Mouse (Mus musculus) liver, postnatal 0 days (tissue): ENCODE measurements around the gene Ern1. TPM values are rescaled to one million over a fixed set of nuclear protein-coding genes. Genes with fewer than 3 reads are reported as not detected.
A peak's percentile ranks its signal among the peaks of the same experiment; 100 is the strongest.

ENCODE experiments used
- ATAC-seq: fragments of 200-750 bp; cut with Nextera tagmentation; 2 replicates; pipeline ENCODE4 v1.8.0; 2017; ENCODE audit warnings: mild to moderate bottlenecking, moderate library complexity
- DNase-seq: peaks from one replicate; pipeline ENCODE4 v3.0.0-alpha.2; 2016
- H3K27ac ChIP-seq: fragments of 300-500 bp; sonication (generic); 2 replicates; pipeline ENCODE4 v1.5.1; 2014; ENCODE audit warnings: antibody characterized with exemption, moderate library complexity, mild to moderate bottlenecking, low read depth
- H3K27me3 ChIP-seq: fragments of 300-500 bp; sonication (generic); 2 replicates; pipeline ENCODE4 v1.6.1; 2014; ENCODE audit warnings: low read length, control low read depth, mixed read lengths; ENCODE audit not compliant: insufficient read depth
- H3K36me3 ChIP-seq: fragments of 300-500 bp; sonication (generic); replicated peaks from 2 replicates; pipeline ENCODE4 v1.6.1; 2014; ENCODE audit warnings: mild to moderate bottlenecking, control low read depth, low read length, moderate library complexity, mixed read lengths; ENCODE audit not compliant: insufficient read depth
- H3K4me1 ChIP-seq: fragments of 300-500 bp; sonication (generic); 2 replicates; pipeline ENCODE4 v1.6.1; 2014; ENCODE audit warnings: antibody characterized with exemption, mild to moderate bottlenecking, control low read depth; ENCODE audit not compliant: insufficient read depth
- H3K4me2 ChIP-seq: fragments of 300-500 bp; sonication (generic); 2 replicates; pipeline ENCODE4 v1.6.1; 2014; ENCODE audit warnings: low read depth, mild to moderate bottlenecking, low read length, moderate library complexity, mixed read lengths
- H3K4me3 ChIP-seq: fragments of 300-500 bp; sonication (generic); 2 replicates; pipeline ENCODE4 v1.5.1; 2014; ENCODE audit warnings: low read depth, low read length
- H3K9ac ChIP-seq: fragments of 300-500 bp; sonication (generic); replicated peaks from 2 replicates; pipeline ENCODE4 v1.6.1; 2014; ENCODE audit warnings: mild to moderate bottlenecking, moderate library complexity
- H3K9me3 ChIP-seq: fragments of 300-500 bp; sonication (generic); 2 replicates; pipeline ENCODE4 v1.6.1; 2016; ENCODE audit warnings: mild to moderate bottlenecking, control low read depth, low read length, mixed read lengths
- CTCF ChIP-seq: sonication (generic); IDR thresholded peaks from 2 replicates; pipeline ENCODE4 v1.5.1; 2016; ENCODE audit warnings: antibody characterized with exemption, low read depth
- EP300 ChIP-seq: IDR thresholded peaks from 2 replicates; pipeline ENCODE4 v1.6.1; 2016; ENCODE audit warnings: antibody characterized with exemption, low read depth, mild to moderate bottlenecking
- WGBS: fragments of 180-500 bp; shearing (Covaris S2); extraction: QIAGEN DNeasy Blood & Tissue Kit; methylation state at CpG from one replicate; pipeline ENCODE4 v1.1.7; 2014; ENCODE audit not compliant: insufficient replicate concordance; 5-methylcytosine and 5-hydroxymethylcytosine counted together
- polyA plus RNA-seq: library from polyadenylated mRNA; unstranded; fragments of >200 nt; fragmentation: Nextera tagmentation; extraction: Ambion mirVana; gene quantifications from 2 replicates; pipeline ENCODE4 v1.2.1, GENCODE M21; 2015

The Ern1 gene
- polyA plus RNA-seq, 1 experiment from 2014 or later: 2.9 TPM

DNA sequence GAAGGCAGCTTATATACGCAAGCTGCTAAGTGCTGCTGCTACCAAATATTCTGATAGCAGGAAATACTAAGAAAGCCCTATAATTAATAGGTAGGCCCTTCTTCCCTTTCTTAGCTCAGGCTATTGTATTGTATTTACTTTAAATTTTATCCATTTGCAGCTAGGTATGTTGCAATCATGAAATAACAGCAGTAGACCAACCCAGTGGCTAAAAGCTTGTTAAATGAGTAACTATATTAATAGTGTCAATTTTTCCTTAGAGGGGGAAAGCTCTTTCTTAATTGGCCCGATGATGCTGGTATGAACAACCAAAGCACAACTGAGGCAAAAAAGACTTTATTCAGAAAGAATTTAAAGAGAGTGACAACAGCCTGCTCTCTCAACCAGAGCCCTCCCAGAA lies 59.1 kb downstream of the Ern1 start:
- WGBS: 83% methylated on average over 2 of the region's 2 CpGs
- Histone ChIP-seq H3K4me2 (no peak overlapping the region), H3K4me3 (no peak overlapping the region), H3K4me1 (peaks cover 24% of the 10 kb centered on the region), H3K27me3 (no peaks in the 10 kb centered on the region), H3K36me3 (peaks cover 22% of the 10 kb centered on the region), H3K27ac (peak overlapping the region; percentile 58), H3K9ac (no peak overlapping the region), H3K9me3 (no peaks in the 10 kb centered on the region)
- no peak for TF ChIP-seq CTCF
- TF ChIP-seq EP300: no peak
- ATAC-seq: no peak
- no peak for DNase-seq

DNA sequence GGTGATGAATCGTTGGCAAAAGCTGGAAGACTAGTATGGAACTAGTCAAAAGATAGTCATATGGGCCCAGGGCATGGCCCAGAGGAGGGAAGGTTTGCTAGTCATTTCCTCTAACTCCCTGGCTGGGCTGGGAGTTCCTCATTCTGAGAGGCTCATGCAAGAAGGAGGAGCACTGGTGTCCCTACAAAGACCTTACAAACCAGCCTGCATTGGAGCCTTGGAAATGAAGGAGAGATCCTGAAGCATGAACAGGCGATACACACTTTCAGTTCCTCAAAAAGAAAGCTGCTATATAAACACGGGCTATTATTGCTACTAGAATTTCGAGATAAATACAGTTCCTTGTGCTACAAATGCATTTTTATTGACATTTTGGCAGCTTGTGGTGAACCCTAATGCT lies 59.5 kb downstream of the Ern1 start:
- H3K9me3 ChIP-seq: no peaks in the 10 kb centered on the region
- no peak for TF ChIP-seq CTCF
- no peak for TF ChIP-seq EP300
- H3K4me3 ChIP-seq: no peak overlapping the region
- H3K36me3 ChIP-seq: peaks cover 22% of the 10 kb centered on the region
- no peak overlapping the region for H3K4me2 ChIP-seq
- peak overlapping the region; percentile 58 for H3K27ac ChIP-seq
- no peak overlapping the region for H3K9ac ChIP-seq
- no peak for DNase-seq
- no peaks in the 10 kb centered on the region for H3K27me3 ChIP-seq
- peak; percentile 17; the same call in 1 of the 2 replicates for ATAC-seq
- 34% methylated on average over 4 of the region's 4 CpGs for WGBS
- H3K4me1 ChIP-seq: peaks cover 24% of the 10 kb centered on the region

DNA sequence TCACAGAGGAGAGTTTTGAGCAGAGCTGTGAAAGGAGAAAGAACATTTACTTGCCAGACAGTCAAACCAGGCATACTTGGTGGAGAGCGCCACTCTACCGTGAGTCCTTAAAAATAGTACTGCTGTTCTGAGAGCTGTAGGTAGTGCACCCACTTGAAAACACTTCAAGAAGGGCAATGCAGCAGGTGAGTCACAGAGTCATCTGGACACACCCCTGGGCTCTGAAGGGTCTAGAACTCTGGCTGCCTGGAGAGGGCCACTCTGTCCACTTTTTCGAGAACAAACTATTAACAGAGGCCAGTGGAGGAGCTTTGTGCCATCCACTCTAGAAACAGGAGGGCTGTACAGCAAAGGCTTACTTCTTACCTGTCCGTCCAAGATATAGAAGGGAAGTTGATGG lies 61.2 kb downstream of the Ern1 start:
- Histone ChIP-seq H3K9ac (no peak overlapping the region), H3K27me3 (no peaks in the 10 kb centered on the region), H3K36me3 (peaks cover 25% of the 10 kb centered on the region), H3K4me1 (peaks cover 24% of the 10 kb centered on the region), H3K27ac (no peak overlapping the region), H3K4me2 (no peak overlapping the region), H3K9me3 (no peaks in the 10 kb centered on the region), H3K4me3 (no peak overlapping the region)
- TF ChIP-seq EP300: no peak
- no peak for TF ChIP-seq CTCF
- 91% methylated on average over 4 of the region's 4 CpGs for WGBS
- ATAC-seq (no peak), DNase-seq (no peak)

DNA sequence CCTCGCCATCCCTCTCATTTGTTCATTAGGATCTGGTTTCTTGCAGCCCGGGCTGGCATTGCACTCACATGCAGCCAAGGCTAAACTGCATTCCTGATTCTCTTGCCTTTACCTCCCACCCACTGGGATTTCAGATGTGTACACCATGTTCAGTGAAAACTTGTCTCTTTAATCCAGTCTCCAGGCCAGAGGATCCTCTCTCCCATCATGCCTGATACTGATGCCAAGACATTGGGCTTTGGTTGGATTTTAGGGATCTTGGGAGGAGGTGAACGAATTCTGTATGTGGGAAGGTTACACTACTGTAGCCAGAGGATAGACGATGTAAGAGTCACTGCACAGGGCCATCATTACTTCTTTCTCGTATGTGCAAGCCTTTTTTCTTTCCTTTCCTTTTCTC lies 62.5 kb downstream of the Ern1 start:
- peaks cover 23% of the 10 kb centered on the region for H3K4me1 ChIP-seq
- 83% methylated on average over 5 of the region's 5 CpGs for WGBS
- H3K9me3 ChIP-seq: no peaks in the 10 kb centered on the region
- H3K4me3 ChIP-seq: no peak overlapping the region
- H3K36me3 ChIP-seq: peaks cover 25% of the 10 kb centered on the region
- no peaks in the 10 kb centered on the region for H3K27me3 ChIP-seq
- H3K27ac ChIP-seq: no peak overlapping the region
- ATAC-seq (no peak), DNase-seq (no peak)
- no peak overlapping the region for H3K9ac ChIP-seq
- H3K4me2 ChIP-seq: no peak overlapping the region
- TF ChIP-seq EP300 (no peak), CTCF (no peak)

DNA sequence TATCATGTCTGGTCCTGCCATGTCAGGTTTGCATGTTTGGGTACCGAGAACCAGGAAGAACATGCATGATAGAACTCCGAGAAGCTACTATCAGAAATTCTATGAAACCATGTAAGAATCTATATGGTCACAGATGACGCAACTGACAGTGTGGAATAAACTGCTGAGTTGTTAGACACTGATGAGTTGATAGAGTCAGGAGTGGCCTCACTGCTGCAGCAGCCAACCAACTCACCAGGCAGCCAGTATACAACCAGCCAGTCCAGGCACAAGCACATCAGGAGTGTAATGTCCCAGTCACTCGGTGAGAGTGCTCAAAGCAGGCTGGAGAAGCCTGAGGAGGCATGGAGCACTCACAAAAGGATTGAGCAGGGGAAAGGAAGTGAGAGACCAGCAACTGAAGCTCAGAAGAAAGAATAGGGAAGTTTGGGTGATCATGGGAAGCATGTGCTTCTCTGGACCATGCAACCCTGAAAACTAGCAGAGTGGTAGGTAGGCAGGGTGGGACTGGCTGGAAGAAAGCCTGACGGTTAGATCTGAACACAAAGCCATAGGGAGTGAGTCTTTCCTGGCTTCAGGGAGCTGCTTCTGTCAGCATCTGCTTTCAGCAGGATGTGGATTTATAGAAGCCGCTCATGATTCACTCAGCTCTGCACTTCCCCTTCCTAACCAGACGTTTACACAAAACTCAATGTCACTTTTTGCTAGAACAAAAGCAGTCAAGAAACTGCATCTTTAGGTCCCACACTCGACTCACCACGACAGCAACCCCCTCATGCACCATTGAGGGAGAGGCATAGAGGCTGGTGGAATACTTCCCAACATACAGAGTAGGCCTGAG lies 68.2 kb downstream of the Ern1 start:
- DNase-seq: no peak
- Histone ChIP-seq H3K27ac (peak overlapping the region; percentile 64), H3K9me3 (no peaks in the 10 kb centered on the region), H3K4me3 (no peak overlapping the region), H3K4me2 (no peak overlapping the region), H3K4me1 (peaks cover 10% of the 10 kb centered on the region), H3K9ac (no peak overlapping the region), H3K36me3 (peaks cover 19% of the 10 kb centered on the region), H3K27me3 (no peaks in the 10 kb centered on the region)
- 38% methylated on average over 9 of the region's 9 CpGs for WGBS
- TF ChIP-seq CTCF (no peak), EP300 (no peak)
- 0 out of 2 replicates have a peak, but pooled peaks have one; percentile 14 for ATAC-seq

DNA sequence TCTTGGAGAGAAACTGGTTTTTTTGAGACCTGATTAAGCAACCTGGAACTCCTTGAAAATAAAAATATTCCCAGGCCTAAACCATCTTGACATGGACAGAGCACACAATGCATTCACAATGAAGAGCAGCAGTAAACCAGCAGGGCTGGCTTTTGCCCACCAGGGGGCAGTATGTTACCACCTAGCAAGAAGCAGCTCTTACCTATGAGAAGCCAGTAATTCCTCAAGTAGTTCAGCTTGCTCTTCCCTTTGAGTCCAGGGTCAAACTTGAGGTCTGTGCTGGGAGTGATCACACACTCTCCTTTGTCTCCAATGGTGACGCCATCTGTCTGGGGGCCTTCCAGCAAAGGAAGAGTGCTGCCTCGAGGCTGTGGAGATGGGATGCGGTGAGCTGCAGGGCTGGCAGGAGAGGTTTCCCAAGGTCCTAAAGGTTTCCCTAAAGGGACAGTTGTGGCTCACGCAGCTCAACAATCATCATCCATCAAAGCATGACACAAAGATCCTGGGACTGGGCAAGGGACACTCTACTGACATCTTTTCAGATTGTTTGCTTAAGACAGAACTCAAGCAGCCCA lies 68.9 kb downstream of the Ern1 start:
- H3K4me2 ChIP-seq: no peak overlapping the region
- no peak overlapping the region for H3K27ac ChIP-seq
- no peak overlapping the region for H3K9ac ChIP-seq
- DNase-seq (peak; percentile 89), ATAC-seq (peak; percentile 73)
- 44% methylated on average over 4 of the region's 4 CpGs for WGBS
- no peaks in the 10 kb centered on the region for H3K9me3 ChIP-seq
- TF ChIP-seq EP300: no peak
- peak; percentile 99 for TF ChIP-seq CTCF
- peaks cover 24% of the 10 kb centered on the region for H3K36me3 ChIP-seq
- H3K4me3 ChIP-seq: no peak overlapping the region
- peaks cover 14% of the 10 kb centered on the region for H3K4me1 ChIP-seq
- H3K27me3 ChIP-seq: no peaks in the 10 kb centered on the region
